Mouse (Mus musculus) effector memory CD4-positive, alpha-beta T cell, adult 7 months (primary cell): ENCODE results near the gene Ascl3. TPM values are rescaled to one million over a fixed set of nuclear protein-coding genes. Genes with fewer than 3 reads are reported as not detected.

ENCODE experiments used
- polyA plus RNA-seq: library from polyadenylated mRNA; unstranded; fragments of 100-300 nt; shearing (Covaris generic); gene quantifications from one replicate; pipeline ENCODE4 v1.2.1, GENCODE M21; 2017

Gene Ascl3
- polyA plus RNA-seq = 1.3 TPM

GRCm38 (mm10) chr7:109731626-109732025, at the start of gene Ascl3:
Gene Ascl3, minus strand, starts transcription at chr7:109731726.

GRCm38 (mm10) chr7:109752008-109752925, 20.7 kb upstream of the Ascl3 start, which contains the start of gene Tmem9b:
Gene Tmem9b, minus strand, starts transcription at chr7:109752875.

GRCm38 (mm10) chr7:109723697-109724096, 7.8 kb downstream of the Ascl3 start, which contains the start of gene BC051019:
Gene BC051019, minus strand, starts transcription at chr7:109723850.

GRCm38 (mm10) chr7:109703190-109704015, 28.1 kb downstream of the Ascl3 start, which contains the start of the genes St5 and Akip1:
Gene St5, minus strand, starts transcription at chr7:109703605.
Gene Akip1, plus strand, starts transcription at chr7:109703690.

Other genes starting within 250 kb of the Ascl3 start
- 0.74 TPM for gene Trim66, start 223.6 kb downstream of the Ascl3 start, polyA plus RNA-seq
- gene Rpl27a, start 212.6 kb downstream of the Ascl3 start, polyA plus RNA-seq = 119 TPM
- 1.2 TPM for gene St5, start 28.1 kb downstream of the Ascl3 start, polyA plus RNA-seq
- gene Akip1, start 28.0 kb downstream of the Ascl3 start, polyA plus RNA-seq = 14.9 TPM
- gene BC051019, start 7.9 kb downstream of the Ascl3 start, polyA plus RNA-seq = not detected
- gene Tmem9b, start 21.1 kb upstream of the Ascl3 start, polyA plus RNA-seq = 97.2 TPM
- gene Nrip3, start 50.3 kb upstream of the Ascl3 start, polyA plus RNA-seq = 1.1 TPM
- not detected for gene Scube2, start 134.0 kb upstream of the Ascl3 start, polyA plus RNA-seq
- 20.6 TPM for gene Dennd5a, start 228.7 kb upstream of the Ascl3 start, polyA plus RNA-seq